Mouse (Mus musculus) hindbrain, embryonic 12.5 days (tissue): ENCODE measurements around the gene Hfe. TPM values are rescaled to one million over a fixed set of nuclear protein-coding genes. Genes with fewer than 3 reads are reported as not detected.
A peak's percentile ranks its signal among the peaks of the same experiment; 100 is the strongest.

Experiments used
- ATAC-seq: fragments of 200-750 bp; cut with Nextera tagmentation; 2 replicates; pipeline ENCODE4 v1.8.0; 2017; ENCODE audit warnings: moderate TSS enrichment; ENCODE audit not compliant: low FRiP score
- H3K27ac ChIP-seq: fragments of 300-500 bp; sonication (generic); 2 replicates; pipeline ENCODE4 v1.5.1; 2016; ENCODE audit warnings: mild to moderate bottlenecking
- H3K27me3 ChIP-seq: fragments of 300-500 bp; sonication (generic); 2 replicates; pipeline ENCODE4 v1.6.1; 2016; ENCODE audit warnings: mild to moderate bottlenecking
- H3K36me3 ChIP-seq: fragments of 300-500 bp; sonication (generic); 2 replicates; pipeline ENCODE4 v1.6.1; 2016; ENCODE audit warnings: mild to moderate bottlenecking
- H3K4me1 ChIP-seq: fragments of 300-500 bp; sonication (generic); 2 replicates; pipeline ENCODE4 v1.6.1; 2016
- H3K4me2 ChIP-seq: fragments of 300-500 bp; sonication (generic); replicated peaks from 2 replicates; pipeline ENCODE4 v1.6.1; 2016; ENCODE audit warnings: mild to moderate bottlenecking
- H3K4me3 ChIP-seq: fragments of 300-500 bp; sonication (generic); 2 replicates; pipeline ENCODE4 v1.5.1; 2016; ENCODE audit warnings: mild to moderate bottlenecking
- H3K9ac ChIP-seq: fragments of 300-500 bp; sonication (generic); 2 replicates; pipeline ENCODE4 v1.6.1; 2016; ENCODE audit warnings: mild to moderate bottlenecking, moderate library complexity
- H3K9me3 ChIP-seq: fragments of 300-500 bp; sonication (generic); replicated peaks from 2 replicates; pipeline ENCODE4 v1.6.1; 2016; ENCODE audit warnings: mild to moderate bottlenecking
- WGBS: fragments of 180-500 bp; shearing (Covaris S2); methylation state at CpG from one replicate; pipeline ENCODE4 v1.1.7; 2016; 5-methylcytosine and 5-hydroxymethylcytosine counted together
- polyA plus RNA-seq: library from polyadenylated mRNA; unstranded; fragments of >200 nt; fragmentation: Nextera tagmentation; extraction: Ambion mirVana; gene quantifications from 2 replicates; pipeline ENCODE4 v1.2.1, GENCODE M21; 2016

Gene Hfe
- polyA plus RNA-seq, 1 experiment from 2014 or later: 4.9 TPM

DNA sequence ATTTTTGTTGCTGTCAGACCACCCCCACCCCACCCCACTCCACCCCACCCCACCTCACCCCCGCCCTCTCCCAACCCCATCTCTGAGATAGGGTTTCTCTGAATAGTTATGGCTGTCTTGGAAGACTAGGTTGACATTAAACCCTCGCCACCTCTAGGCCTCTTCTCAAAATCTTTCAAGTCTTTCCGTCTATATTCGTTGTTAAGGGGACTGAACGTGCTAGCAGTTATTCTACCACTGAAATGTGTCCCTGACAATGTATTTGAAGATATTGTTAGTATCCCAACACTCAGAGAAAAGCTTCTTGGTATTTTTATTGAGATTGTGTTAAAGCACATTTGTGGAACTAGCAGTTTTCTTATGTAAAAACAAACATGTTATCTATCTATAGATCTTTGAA, 30.3 kb upstream of the Hfe start:
- no peaks in the 10 kb centered on the region for H3K27me3 ChIP-seq
- peak overlapping the region; percentile 94; the same call in 1 of the 2 replicates for H3K27ac ChIP-seq
- 68% methylated on average over 5 of the region's 5 CpGs for WGBS
- no peak for ATAC-seq
- peaks cover 13% of the 10 kb centered on the region for H3K4me1 ChIP-seq
- peak overlapping the region; percentile 99 for H3K4me2 ChIP-seq
- no peak overlapping the region for H3K9ac ChIP-seq
- no peaks in the 10 kb centered on the region for H3K36me3 ChIP-seq
- no peak overlapping the region for H3K4me3 ChIP-seq
- no peaks in the 10 kb centered on the region for H3K9me3 ChIP-seq

DNA sequence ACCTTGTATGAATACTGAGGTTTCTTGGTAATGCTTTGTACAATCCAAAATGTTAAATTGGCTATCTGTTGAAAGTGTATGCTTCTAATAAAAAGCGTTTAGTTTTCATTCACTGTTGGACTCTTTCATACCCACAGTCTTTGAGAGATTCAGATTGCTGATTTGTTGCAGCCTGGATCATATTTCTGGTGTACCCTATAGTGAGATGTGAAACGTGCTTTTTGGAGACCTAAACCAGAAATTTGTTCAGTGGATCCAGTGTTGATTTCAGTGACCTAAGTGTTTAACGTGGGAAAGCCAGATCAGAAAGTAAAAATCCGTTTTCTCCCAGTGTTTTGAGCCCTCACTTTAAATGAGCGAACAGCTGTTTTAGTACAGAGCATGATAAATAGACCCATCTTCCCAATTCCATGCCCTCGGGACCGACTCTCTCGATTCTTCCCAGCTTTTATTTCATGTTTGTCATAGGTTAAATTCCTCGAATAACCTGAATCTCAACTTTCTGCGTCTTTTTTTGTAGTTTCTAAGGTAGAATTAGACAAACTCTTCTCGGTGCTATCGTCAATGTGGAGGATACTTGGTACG, 29.7 kb upstream of the Hfe start:
- H3K4me3 ChIP-seq: peak overlapping the region; percentile 53
- H3K9me3 ChIP-seq: no peaks in the 10 kb centered on the region
- ATAC-seq: no peak
- H3K36me3 ChIP-seq: no peaks in the 10 kb centered on the region
- peak overlapping the region; percentile 94 for H3K27ac ChIP-seq
- H3K4me2 ChIP-seq: peak overlapping the region; percentile 99
- 33% methylated on average over 13 of the region's 13 CpGs for WGBS
- H3K27me3 ChIP-seq: no peaks in the 10 kb centered on the region
- peaks cover 13% of the 10 kb centered on the region for H3K4me1 ChIP-seq
- peak overlapping the region; percentile 82 for H3K9ac ChIP-seq

DNA sequence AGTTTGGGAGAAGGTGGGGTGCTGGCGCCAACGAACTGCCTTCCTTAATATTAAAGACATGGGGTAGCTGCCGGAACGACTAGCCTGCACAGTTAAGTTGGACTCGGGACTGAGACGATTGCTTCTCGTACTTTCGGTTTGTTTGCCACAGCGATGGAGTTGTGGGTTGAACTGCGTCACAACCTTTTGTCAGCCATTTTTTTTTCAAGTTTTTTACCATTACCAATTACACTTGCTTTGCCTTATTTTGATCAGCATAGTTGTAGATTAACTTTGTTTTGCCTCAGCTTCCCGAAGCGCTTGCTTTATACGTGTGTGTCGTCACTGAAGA, 29.2 kb upstream of the Hfe start:
- Histone ChIP-seq H3K27me3 (no peaks in the 10 kb centered on the region), H3K9ac (peak overlapping the region; percentile 82), H3K4me1 (peaks cover 13% of the 10 kb centered on the region), H3K4me3 (peak overlapping the region; percentile 53), H3K9me3 (no peaks in the 10 kb centered on the region), H3K27ac (peak overlapping the region; percentile 94), H3K4me2 (peak overlapping the region; percentile 99), H3K36me3 (no peaks in the 10 kb centered on the region)
- ATAC-seq: no peak
- 1% methylated on average over 14 of the region's 14 CpGs for WGBS

- H3K9ac ChIP-seq: peak overlapping the region; percentile 82
- WGBS: under 1% methylated on average over 39 of the region's 39 CpGs
- H3K27ac ChIP-seq: peak overlapping the region; percentile 94
- ATAC-seq: peak; percentile 86
- H3K4me2 ChIP-seq: peak overlapping the region; percentile 99
- H3K9me3 ChIP-seq: no peaks in the 10 kb centered on the region
- H3K4me3 ChIP-seq: peak overlapping the region; percentile 53
- H3K36me3 ChIP-seq: no peaks in the 10 kb centered on the region
- H3K27me3 ChIP-seq: no peaks in the 10 kb centered on the region
- peaks cover 13% of the 10 kb centered on the region for H3K4me1 ChIP-seq
Observed at GRCm38 (mm10) chr13:23739069-23739921, 28.6 kb upstream of the Hfe start.

- H3K4me3 ChIP-seq: peak within 1 kb of the TSS; percentile 53
- no peaks in the 10 kb centered on the region for H3K36me3 ChIP-seq
- H3K27me3 ChIP-seq: no peaks in the 10 kb centered on the region
- peak within 1 kb of the TSS; percentile 82 for H3K9ac ChIP-seq
- H3K27ac ChIP-seq: peak within 1 kb of the TSS; percentile 94
- peaks cover 13% of the 10 kb centered on the region for H3K4me1 ChIP-seq
- WGBS: under 1% methylated on average over 38 of the region's 38 CpGs
- peak within 1 kb of the TSS; percentile 99 for H3K4me2 ChIP-seq
- ATAC-seq: peak; percentile 97
- no peaks in the 10 kb centered on the region for H3K9me3 ChIP-seq
Observed at GRCm38 (mm10) chr13:23738677-23739068, 28.0 kb upstream of the Hfe start, which contains the start of gene Hist1h1c. Gene Hist1h1c (plus strand): TSS chr13:23738808.

DNA sequence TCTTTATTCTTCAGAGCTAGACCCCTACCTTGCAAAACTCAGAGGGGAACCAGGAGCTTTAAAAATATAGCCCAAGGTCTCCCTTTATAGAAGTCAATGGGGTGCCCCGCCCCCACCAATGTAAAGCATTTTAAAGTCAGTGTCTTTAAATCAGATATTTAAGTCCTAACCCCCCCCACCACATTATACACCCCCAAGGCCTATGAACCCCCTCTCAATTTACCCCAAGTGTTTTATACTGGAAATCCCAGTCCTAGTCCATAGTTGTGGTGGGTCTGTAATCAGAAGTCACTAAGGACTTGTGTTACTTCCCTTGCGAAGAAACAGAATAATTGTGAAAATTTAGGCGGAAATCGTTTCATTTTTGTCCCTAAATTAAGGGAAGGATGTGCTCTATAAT, 27.4 kb upstream of the Hfe start:
- Histone ChIP-seq H3K9ac (peak overlapping the region; percentile 82), H3K27ac (peak overlapping the region; percentile 94), H3K4me1 (peaks cover 13% of the 10 kb centered on the region), H3K9me3 (no peaks in the 10 kb centered on the region), H3K27me3 (no peaks in the 10 kb centered on the region), H3K4me3 (peak overlapping the region; percentile 53), H3K4me2 (peak overlapping the region; percentile 99), H3K36me3 (no peaks in the 10 kb centered on the region)
- WGBS: 26% methylated on average over 4 of the region's 4 CpGs
- no peak for ATAC-seq

DNA sequence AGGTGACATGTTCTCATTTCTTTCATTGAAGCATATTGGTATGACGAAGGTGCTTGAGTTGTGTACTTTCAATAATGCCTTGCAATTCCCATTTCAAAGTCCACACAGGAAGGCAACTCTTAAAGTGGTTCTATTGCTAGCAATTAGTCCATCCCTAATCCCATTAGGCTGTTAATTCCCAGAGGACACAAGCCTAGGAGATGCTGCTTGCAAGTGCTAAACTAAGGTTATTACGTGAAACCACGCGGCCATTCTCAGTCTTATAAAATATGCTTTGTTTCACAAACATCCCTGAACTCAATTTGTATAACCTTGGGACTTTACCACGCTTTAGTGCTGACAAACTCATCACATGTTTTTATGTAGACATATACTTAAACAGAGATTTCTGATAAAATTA, 26.4 kb upstream of the Hfe start:
- Histone ChIP-seq H3K4me3 (no peak overlapping the region), H3K36me3 (no peaks in the 10 kb centered on the region), H3K9me3 (no peaks in the 10 kb centered on the region), H3K4me1 (peaks cover 13% of the 10 kb centered on the region), H3K4me2 (no peak overlapping the region), H3K27me3 (no peaks in the 10 kb centered on the region), H3K9ac (no peak overlapping the region), H3K27ac (no peak overlapping the region)
- WGBS: 91% methylated on average over 5 of the region's 5 CpGs
- no peak for ATAC-seq

GRCm38 (mm10) chr13:23732156-23732804, 21.6 kb upstream of the Hfe start:
- Histone ChIP-seq H3K4me1 (no peaks in the 10 kb centered on the region), H3K27ac (no peak overlapping the region), H3K36me3 (no peaks in the 10 kb centered on the region), H3K9me3 (no peaks in the 10 kb centered on the region), H3K4me3 (no peak overlapping the region), H3K9ac (no peak overlapping the region), H3K27me3 (no peaks in the 10 kb centered on the region), H3K4me2 (no peak overlapping the region)
- 27% methylated on average over 8 of the region's 8 CpGs for WGBS
- no peak for ATAC-seq

- no peaks in the 10 kb centered on the region for H3K9me3 ChIP-seq
- no peak overlapping the region for H3K4me2 ChIP-seq
- H3K27ac ChIP-seq: no peak overlapping the region
- no peak overlapping the region for H3K4me3 ChIP-seq
- no peak for ATAC-seq
- 35% methylated on average over 8 of the region's 8 CpGs for WGBS
- H3K27me3 ChIP-seq: no peaks in the 10 kb centered on the region
- no peak overlapping the region for H3K9ac ChIP-seq
- no peaks in the 10 kb centered on the region for H3K36me3 ChIP-seq
- no peaks in the 10 kb centered on the region for H3K4me1 ChIP-seq
Observed at GRCm38 (mm10) chr13:23730479-23730878, 19.8 kb upstream of the Hfe start.

DNA sequence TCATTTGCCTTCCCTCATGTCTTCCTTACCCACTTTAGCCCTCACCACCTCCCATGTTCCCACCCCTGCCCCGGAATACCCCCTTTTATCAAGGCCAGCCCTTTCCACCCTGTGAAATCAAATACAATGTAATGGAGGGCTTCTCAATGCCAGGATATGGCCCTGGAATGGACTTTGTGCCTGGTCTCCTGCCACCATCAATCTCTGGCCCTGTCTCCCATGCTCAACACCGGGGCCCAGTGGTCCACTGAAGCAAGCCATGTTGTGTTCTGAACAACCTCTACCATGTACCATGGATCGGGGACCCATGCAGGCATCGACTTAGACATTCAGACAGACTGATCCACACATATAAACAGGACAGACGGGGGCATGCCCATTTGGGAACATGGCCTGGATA, 19.1 kb upstream of the Hfe start:
- H3K9ac ChIP-seq: no peak overlapping the region
- 90% methylated on average over 5 of the region's 5 CpGs for WGBS
- H3K9me3 ChIP-seq: no peaks in the 10 kb centered on the region
- H3K4me1 ChIP-seq: no peaks in the 10 kb centered on the region
- no peaks in the 10 kb centered on the region for H3K27me3 ChIP-seq
- no peak overlapping the region for H3K4me3 ChIP-seq
- ATAC-seq: no peak
- no peaks in the 10 kb centered on the region for H3K36me3 ChIP-seq
- no peak overlapping the region for H3K27ac ChIP-seq
- no peak overlapping the region for H3K4me2 ChIP-seq

DNA sequence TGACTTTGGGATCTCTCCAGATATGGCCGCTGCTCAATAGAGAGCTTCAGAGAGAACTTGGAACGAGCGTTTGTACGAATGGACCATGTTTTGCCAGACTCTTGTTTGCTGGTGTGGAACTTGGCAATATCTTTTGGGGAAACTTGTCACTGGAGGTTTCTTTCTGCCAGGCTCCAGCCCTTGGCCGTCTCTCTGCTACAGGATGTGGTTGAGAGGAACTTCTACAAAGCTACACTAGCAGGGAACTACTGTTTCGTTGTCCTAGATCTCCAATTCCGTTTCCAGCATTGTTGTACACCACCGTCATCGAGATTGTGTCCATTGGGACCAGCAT, 18.5 kb upstream of the Hfe start:
- Histone ChIP-seq H3K4me1 (no peaks in the 10 kb centered on the region), H3K4me3 (no peak overlapping the region), H3K9me3 (no peaks in the 10 kb centered on the region), H3K27ac (no peak overlapping the region), H3K36me3 (no peaks in the 10 kb centered on the region), H3K4me2 (no peak overlapping the region), H3K27me3 (no peaks in the 10 kb centered on the region), H3K9ac (no peak overlapping the region)
- 94% methylated on average over 9 of the region's 9 CpGs for WGBS
- ATAC-seq: no peak

DNA sequence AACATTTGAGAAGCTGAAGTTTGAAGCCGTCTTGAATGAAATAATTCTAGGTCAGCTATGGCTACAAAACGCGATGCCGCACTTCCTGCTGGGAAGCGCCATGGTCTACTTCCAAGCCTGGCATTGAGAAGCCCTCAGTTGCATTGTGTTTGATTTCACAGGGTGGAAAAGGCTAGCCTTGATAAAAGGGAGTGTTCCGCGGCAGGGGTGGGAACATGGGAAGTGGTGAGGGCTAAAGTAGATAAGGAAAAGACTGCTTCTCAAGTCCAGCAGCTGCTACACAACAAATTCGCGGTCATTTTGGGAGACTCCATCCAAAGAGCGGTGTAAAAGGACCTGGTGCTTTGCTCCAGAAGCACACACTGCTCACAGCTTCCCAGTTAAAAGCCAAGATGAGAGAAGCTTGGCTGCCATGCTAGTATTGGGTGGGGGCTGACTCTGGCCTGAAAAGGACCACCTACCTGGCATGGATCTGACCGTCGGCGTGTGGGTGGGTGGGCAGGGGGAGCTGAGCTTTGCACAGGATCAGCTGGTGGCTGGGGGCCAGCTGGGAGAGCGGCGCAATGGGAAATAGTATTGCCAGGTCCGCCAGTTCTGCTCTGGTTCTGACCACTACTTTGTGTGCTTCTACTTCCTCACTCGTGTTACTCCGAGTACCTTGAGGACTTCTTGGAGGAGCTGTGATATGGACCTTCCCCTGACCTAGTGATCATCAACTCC, 18.0 kb upstream of the Hfe start:
- 88% methylated on average over 18 of the region's 18 CpGs for WGBS
- no peak overlapping the region for H3K27ac ChIP-seq
- ATAC-seq: no peak

More for the DNA sequence above, 18.0 kb upstream of the Hfe start:
- no peaks in the 10 kb centered on the region for H3K27me3 ChIP-seq
- H3K9me3 ChIP-seq: no peaks in the 10 kb centered on the region
- H3K4me1 ChIP-seq: no peaks in the 10 kb centered on the region
- H3K9ac ChIP-seq: no peak overlapping the region
- no peak overlapping the region for H3K4me3 ChIP-seq
- no peak overlapping the region for H3K4me2 ChIP-seq
- H3K36me3 ChIP-seq: no peaks in the 10 kb centered on the region
